Comparison of ENCODE assay signal across 15 mouse cellular contexts in genomic region chr5:102613571-102613970, GRCm38 (mm10).
DNase-seq lines count a peak whose midpoint lies in the region; ATAC-seq and TF ChIP-seq lines count a peak whose summit lies in the region.
"Had no signal": no experiment of that assay in that cellular context is flagged by ENCODE, and none has a peak within 500 bp of the region (broad histone marks: within the 10 kb centered on the region; RNA-seq: fewer than 3 reads in every experiment).

No protein-coding gene starts in this region.

- H3K9ac ChIP-seq in lung, embryonic 14.5 days = no peak overlapping the region
- H3K9ac ChIP-seq: embryonic facial prominence, embryonic 15.5 days; forebrain, embryonic 12.5 days; heart, embryonic 15.5 days; lung, embryonic 15.5 days had no signal

- no peak overlapping the region for H3K4me2 ChIP-seq in lung, embryonic 14.5 days
- H3K4me2 ChIP-seq: embryonic facial prominence, embryonic 15.5 days; forebrain, embryonic 12.5 days; heart, embryonic 15.5 days; lung, embryonic 15.5 days; midbrain, embryonic 11.5 days had no signal

- H3K27ac ChIP-seq in heart, embryonic 10.5 days = no peak overlapping the region
- no peak overlapping the region for H3K27ac ChIP-seq in lung, embryonic 14.5 days (ENCODE audit: low read depth)
- H3K27ac ChIP-seq: embryonic facial prominence, embryonic 15.5 days; forebrain, embryonic 12.5 days; heart, embryonic 15.5 days; lung, embryonic 15.5 days had no signal

- no peak for TF ChIP-seq POLR2A in lung, adult 2 months (IDR thresholded peaks at IDR 0.05; ENCODE audit: borderline replicate concordance, extremely low read depth, low read depth, low read length)

- H3K4me3 ChIP-seq in heart, embryonic 10.5 days = no peak overlapping the region
- H3K4me3 ChIP-seq in lung, embryonic 14.5 days (ENCODE audit: low read depth, low read length) = no peak overlapping the region
- H3K4me3 ChIP-seq in lung, adult 2 months (replicated peaks; ENCODE audit: extremely low read depth, low read depth, low read length) = no peak overlapping the region
- H3K4me3 ChIP-seq: embryonic facial prominence, embryonic 15.5 days; forebrain, embryonic 12.5 days; heart, embryonic 15.5 days; lung, embryonic 15.5 days had no signal

- 0 out of 2 replicates have a peak, but pooled peaks cover 5% of the 10 kb centered on the region for H3K4me1 ChIP-seq in heart, embryonic 10.5 days
- H3K4me1 ChIP-seq in lung, embryonic 14.5 days (ENCODE audit: insufficient read depth) = no peaks in the 10 kb centered on the region
- peaks cover 6% of the 10 kb centered on the region; the same call in 1 of the 2 replicates for H3K4me1 ChIP-seq in lung, adult 2 months (ENCODE audit: control insufficient read depth, insufficient read depth, low read length)
- H3K4me1 ChIP-seq: embryonic facial prominence, embryonic 15.5 days; forebrain, embryonic 12.5 days; heart, embryonic 15.5 days had no signal

- no peak for ATAC-seq in lung, embryonic 14.5 days (ENCODE audit: insufficient read depth)
- ATAC-seq: hindbrain, embryonic 16.5 days had no signal

- no peaks in the 10 kb centered on the region for H3K36me3 ChIP-seq in heart, embryonic 10.5 days
- no peaks in the 10 kb centered on the region for H3K36me3 ChIP-seq in lung, embryonic 14.5 days (ENCODE audit: insufficient read depth)
- H3K36me3 ChIP-seq: embryonic facial prominence, embryonic 15.5 days; forebrain, embryonic 12.5 days; heart, embryonic 15.5 days; lung, embryonic 15.5 days had no signal

- 85% methylated on average over 3 of the region's 3 CpGs for WGBS in heart, embryonic 10.5 days
- whole genome bisulfite sequencing in lung, embryonic 14.5 days = 74% methylated on average over 3 of the region's 3 CpGs
- WGBS in lung, adult 2 months = 54% methylated on average over 3 of the region's 3 CpGs

- H3K27me3 ChIP-seq in heart, embryonic 10.5 days (ENCODE audit: insufficient read depth, poor library complexity, severe bottlenecking) = no peaks in the 10 kb centered on the region
- H3K27me3 ChIP-seq in lung, embryonic 14.5 days (ENCODE audit: insufficient read depth, low read length) = no peaks in the 10 kb centered on the region
- H3K27me3 ChIP-seq: CH12.LX; embryonic facial prominence, embryonic 15.5 days; forebrain, embryonic 12.5 days; heart, embryonic 15.5 days; lung, embryonic 15.5 days had no signal

- DNase-seq in heart, adult 9 months (ENCODE audit: low spot score in 2 of 2) = peak; percentile 66 to 73
- no peak for DNase-seq in heart, embryonic 10.5 days (ENCODE audit: low spot score)
- DNase-seq in lung, embryonic 14.5 days = peak; percentile 20
- no peak for DNase-seq in lung, adult 2 months
- DNase-seq in kidney, postnatal 14 days = peak; percentile 36
- no peak for DNase-seq in cerebellum, adult 11 months
- no peak for DNase-seq in cerebellum, postnatal 25 days
- DNase-seq: cerebellum, adult 11-12 months had no signal

- no peak for TF ChIP-seq CTCF in lung, embryonic 14.5 days (IDR thresholded peaks at IDR 0.05; ENCODE audit: low read depth)
- TF ChIP-seq CTCF in lung, adult 2 months (IDR thresholded peaks at IDR 0.05; ENCODE audit: insufficient read depth, low read length) = no peak

- no peaks in the 10 kb centered on the region for H3K9me3 ChIP-seq in heart, embryonic 10.5 days
- H3K9me3 ChIP-seq in lung, embryonic 14.5 days (ENCODE audit: low read depth, low read length) = no peaks in the 10 kb centered on the region
- H3K9me3 ChIP-seq: embryonic facial prominence, embryonic 15.5 days; forebrain, embryonic 12.5 days; heart, embryonic 15.5 days; lung, embryonic 15.5 days had no signal

Comparison
In these comparisons a context has a peak if more than half of its experiments do, and no peak if none do; other contexts are left out.
1. DNase-seq: peak in heart, adult 9 months (2 of 2), lung, embryonic 14.5 days (single experiment) and kidney, postnatal 14 days (single experiment); none in heart, embryonic 10.5 days (single experiment), lung, adult 2 months (single experiment), cerebellum, adult 11 months (single experiment) and cerebellum, postnatal 25 days (0 of 2).